Mouse (Mus musculus): ENCODE measurements at regions not wholly inside any gene's neighbourhood (a gene's known extent, or its start where the extent isn't known, plus 50 kb on each side); places are given as distances from the start of the nearest gene placed in this dataset.

DNA sequence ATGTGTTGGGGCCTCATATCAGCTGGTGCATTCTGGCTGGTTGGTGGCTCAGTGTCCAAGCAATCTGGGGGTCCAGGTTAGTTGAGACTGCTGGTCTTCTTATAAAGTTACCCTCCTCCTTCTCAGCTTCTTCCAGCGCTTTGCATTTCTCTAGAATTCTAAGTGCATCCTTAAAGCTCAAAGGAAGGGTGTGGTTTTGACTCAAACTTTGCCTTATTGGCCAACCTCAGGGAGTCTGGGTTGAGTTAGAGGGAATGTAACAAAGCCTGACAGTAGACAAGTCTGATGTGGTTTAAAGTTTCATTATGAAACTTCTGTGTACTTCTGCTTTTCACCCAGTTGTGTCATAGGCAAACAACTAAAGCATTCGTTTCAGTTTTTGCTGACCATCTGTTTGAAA lies 58.7 kb upstream of the Pde3b start:
- TF ChIP-seq POLR2A (IDR thresholded peaks at IDR 0.05; ENCODE audit: control insufficient read depth, extremely low read depth, insufficient read depth, low read length, poor library complexity) (no peak), CTCF (IDR thresholded peaks at IDR 0.05; ENCODE audit: borderline replicate concordance, control insufficient read depth, extremely low read depth, insufficient read depth, low read length, poor library complexity) (no peak)
